Mouse (Mus musculus): ENCODE data around the gene Lrp1. TPM values are rescaled to one million over a fixed set of nuclear protein-coding genes. Genes with fewer than 3 reads are reported as not detected.

The Lrp1 gene
- polyA plus RNA-seq, 2 experiments = 146 to 261 TPM

DNA sequence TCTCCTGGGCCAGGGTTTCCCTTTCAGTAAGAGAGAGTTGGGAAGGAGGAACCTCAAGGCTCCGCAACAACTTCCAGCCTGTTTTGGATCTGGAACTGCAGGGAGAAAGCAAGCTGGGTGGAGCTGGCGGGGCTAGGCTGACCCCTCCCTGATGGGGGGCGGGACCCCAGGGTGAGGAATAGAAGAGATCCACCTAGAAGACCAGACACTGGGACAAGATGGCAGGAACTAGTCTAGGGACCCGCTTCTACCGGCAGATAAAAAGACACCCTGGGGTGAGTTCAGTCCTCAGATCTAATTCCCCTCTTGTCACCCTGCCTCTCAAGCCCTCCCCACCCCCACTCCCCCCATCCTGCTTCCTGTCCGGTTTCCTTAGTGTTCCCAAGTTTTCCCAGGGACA, 106.2 kb downstream of the Lrp1 start, which contains the start of gene Ndufa4l2:
Gene Ndufa4l2, plus strand, starts transcription at position 204 of the 400 bp plus-strand sequence.
- Histone ChIP-seq H3K9me3 (ENCODE audit: control insufficient read depth, low read length) (no peaks in the 10 kb centered on the region), H3K4me2 (replicated peaks; ENCODE audit: low read depth, low read length, severe bottlenecking) (peak within 1 kb of the TSS; percentile 94; the same call in 1 of the 2 replicates), H3K27ac (replicated peaks; ENCODE audit: low read depth, low read length) (no peak within 1 kb of the TSS), H3K4me1 (ENCODE audit: control insufficient read depth, insufficient read depth, low read length) (peaks cover 41% of the 10 kb centered on the region), H3K36me3 (ENCODE audit: control insufficient read depth, insufficient read depth, low read length) (peaks cover 21% of the 10 kb centered on the region), H3K4me3 (replicated peaks; ENCODE audit: low read length) (peak within 1 kb of the TSS; percentile 46), H3K27me3 (ENCODE audit: control insufficient read depth, insufficient read depth, low read length) (peaks cover 59% of the 10 kb centered on the region), H3K9ac (ENCODE audit: low read depth, low read length, severe bottlenecking) (peak within 1 kb of the TSS; percentile 31; the same call in 1 of the 2 replicates)
- DNase-seq (ENCODE audit: low spot score) (no peak), ATAC-seq (ENCODE audit: low FRiP score, low read depth) (no peak)
- WGBS = 5% methylated on average over 6 of the region's 6 CpGs
- TF ChIP-seq POLR2A (IDR thresholded peaks at IDR 0.05; ENCODE audit: borderline replicate concordance, extremely low read depth, insufficient read depth, insufficient read length) = no peak

DNA sequence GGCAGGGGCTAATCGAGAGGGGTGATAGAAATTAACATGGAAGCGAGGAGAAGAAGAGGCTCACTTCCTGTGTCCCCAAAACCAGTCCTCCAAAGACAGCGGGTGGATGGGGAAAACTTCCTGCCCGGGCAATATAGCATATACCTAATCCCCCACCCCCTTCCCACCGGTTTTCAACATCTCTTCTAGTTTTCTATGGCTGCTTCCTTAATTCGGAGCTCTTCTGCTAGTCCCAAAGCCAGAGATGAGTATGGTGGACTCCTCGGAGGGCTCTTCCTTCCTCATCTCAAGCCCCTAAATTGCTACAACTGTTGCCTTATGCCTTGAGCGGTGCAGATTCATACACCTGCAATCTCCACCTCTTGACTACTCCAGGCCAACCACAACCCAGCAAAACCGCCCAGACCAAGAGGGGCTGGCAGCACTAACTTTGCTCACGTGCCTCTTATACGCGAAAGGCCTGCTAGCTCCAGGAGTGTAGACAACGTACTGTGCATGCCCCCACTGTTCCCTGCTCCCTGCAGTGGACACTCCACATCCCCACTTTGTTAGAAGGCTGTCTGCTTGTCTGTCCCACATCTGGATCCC, 106.7 kb downstream of the Lrp1 start:
- no peak for DNase-seq (ENCODE audit: low spot score)
- peaks cover 65% of the 10 kb centered on the region for H3K27me3 ChIP-seq (ENCODE audit: control insufficient read depth, insufficient read depth, low read length)
- H3K27ac ChIP-seq (replicated peaks; ENCODE audit: low read depth, low read length) = no peak overlapping the region

DNA sequence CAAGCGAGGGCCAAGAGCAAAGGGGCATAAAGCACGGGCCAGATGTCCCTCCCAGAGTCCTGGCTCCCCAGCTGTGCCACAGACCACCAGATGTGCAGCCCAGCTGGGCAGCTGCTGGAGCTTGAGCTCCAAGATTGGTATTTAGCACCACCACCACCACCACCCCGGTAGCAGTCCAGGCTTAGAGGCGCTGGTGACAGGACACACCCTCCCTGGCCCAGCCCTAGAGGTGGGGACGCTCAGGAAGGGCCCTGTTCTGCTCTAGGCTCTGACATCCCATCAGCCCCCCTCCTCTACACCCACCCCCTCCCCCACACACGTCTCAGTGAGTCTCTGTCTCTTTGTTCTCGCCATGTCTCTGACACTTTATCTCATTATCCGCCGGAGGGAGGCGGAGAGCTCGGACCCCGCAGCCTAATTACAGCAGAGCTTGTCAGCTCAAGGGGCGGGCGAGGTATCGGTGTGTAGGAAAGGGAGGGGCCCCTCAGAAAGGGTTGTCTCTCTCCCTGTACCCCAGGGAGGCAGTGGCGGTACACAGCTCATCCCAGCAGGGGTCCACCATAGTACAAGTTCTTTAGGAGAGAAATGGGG, 107.4 kb downstream of the Lrp1 start:
- H3K4me1 ChIP-seq (ENCODE audit: control insufficient read depth, insufficient read depth, low read length) = peaks cover 52% of the 10 kb centered on the region
- H3K27ac ChIP-seq (replicated peaks; ENCODE audit: low read depth, low read length) = no peak overlapping the region
- H3K9ac ChIP-seq (ENCODE audit: low read depth, low read length, severe bottlenecking) = peak overlapping the region; percentile 31; the same call in 1 of the 2 replicates
- 1% methylated on average over 16 of the region's 16 CpGs for WGBS
- H3K4me3 ChIP-seq (replicated peaks; ENCODE audit: low read length) = peak overlapping the region; percentile 46
- DNase-seq (ENCODE audit: low spot score) (no peak), ATAC-seq (ENCODE audit: low FRiP score, low read depth) (0 out of 2 replicates have a peak, but pooled peaks have one; percentile 9)
- peaks cover 16% of the 10 kb centered on the region; the same call in 1 of the 2 replicates for H3K36me3 ChIP-seq (ENCODE audit: control insufficient read depth, insufficient read depth, low read length)
- TF ChIP-seq POLR2A (IDR thresholded peaks at IDR 0.05; ENCODE audit: borderline replicate concordance, extremely low read depth, insufficient read depth, insufficient read length) = no peak
- H3K4me2 ChIP-seq (replicated peaks; ENCODE audit: low read depth, low read length, severe bottlenecking) = peak overlapping the region; percentile 94
- peaks cover 67% of the 10 kb centered on the region for H3K27me3 ChIP-seq (ENCODE audit: control insufficient read depth, insufficient read depth, low read length)
- H3K9me3 ChIP-seq (ENCODE audit: control insufficient read depth, low read length) = no peaks in the 10 kb centered on the region

More for the DNA sequence above, 106.7 kb downstream of the Lrp1 start:
- Histone ChIP-seq H3K4me1 (ENCODE audit: control insufficient read depth, insufficient read depth, low read length) (peaks cover 46% of the 10 kb centered on the region), H3K36me3 (ENCODE audit: control insufficient read depth, insufficient read depth, low read length) (peaks cover 18% of the 10 kb centered on the region), H3K4me3 (replicated peaks; ENCODE audit: low read length) (peak overlapping the region; percentile 46; the same call in 1 of the 2 replicates), H3K9me3 (ENCODE audit: control insufficient read depth, low read length) (no peaks in the 10 kb centered on the region), H3K9ac (ENCODE audit: low read depth, low read length, severe bottlenecking) (no peak overlapping the region), H3K4me2 (replicated peaks; ENCODE audit: low read depth, low read length, severe bottlenecking) (peak overlapping the region; percentile 7; the same call in 1 of the 2 replicates)
- ATAC-seq (ENCODE audit: low FRiP score, low read depth) = no peak
- no peak for TF ChIP-seq POLR2A (IDR thresholded peaks at IDR 0.05; ENCODE audit: borderline replicate concordance, extremely low read depth, insufficient read depth, insufficient read length)
- 13% methylated on average over 13 of the region's 13 CpGs for WGBS

DNA sequence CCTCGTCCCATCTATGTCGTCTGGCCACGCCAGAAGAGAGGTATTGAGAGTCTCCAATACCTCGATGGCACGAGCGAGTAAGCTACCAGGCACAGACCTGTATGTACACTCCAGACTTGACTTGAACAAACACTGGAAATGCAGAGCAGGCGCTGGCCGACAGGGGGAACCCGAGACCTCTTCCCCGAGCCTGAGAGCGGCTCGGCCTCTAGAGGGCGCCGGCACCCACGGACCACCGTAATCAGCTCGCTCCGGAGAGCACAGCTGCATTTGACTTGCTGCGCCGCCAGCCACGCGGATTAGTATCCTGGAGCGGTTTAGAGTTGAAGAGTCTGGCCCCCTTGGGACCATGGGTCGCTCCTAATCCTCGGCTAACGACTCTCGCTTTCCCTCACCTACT, 108.1 kb downstream of the Lrp1 start:
- peak overlapping the region; percentile 46 for H3K4me3 ChIP-seq (replicated peaks; ENCODE audit: low read length)
- H3K4me1 ChIP-seq (ENCODE audit: control insufficient read depth, insufficient read depth, low read length) = peaks cover 52% of the 10 kb centered on the region
- 0 out of 2 replicates have a peak, but pooled peaks cover 8% of the 10 kb centered on the region for H3K36me3 ChIP-seq (ENCODE audit: control insufficient read depth, insufficient read depth, low read length)
- peak; percentile 57 for ATAC-seq (ENCODE audit: low FRiP score, low read depth)
- H3K27ac ChIP-seq (replicated peaks; ENCODE audit: low read depth, low read length) = no peak overlapping the region
- no peak for TF ChIP-seq POLR2A (IDR thresholded peaks at IDR 0.05; ENCODE audit: borderline replicate concordance, extremely low read depth, insufficient read depth, insufficient read length)
- under 1% methylated on average over 27 of the region's 27 CpGs for WGBS
- H3K9me3 ChIP-seq (ENCODE audit: control insufficient read depth, low read length) = no peaks in the 10 kb centered on the region
- H3K9ac ChIP-seq (ENCODE audit: low read depth, low read length, severe bottlenecking) = peak overlapping the region; percentile 31; the same call in 1 of the 2 replicates
- H3K4me2 ChIP-seq (replicated peaks; ENCODE audit: low read depth, low read length, severe bottlenecking) = peak overlapping the region; percentile 94
- peak; percentile 87 for DNase-seq (ENCODE audit: low spot score)
- peaks cover 67% of the 10 kb centered on the region for H3K27me3 ChIP-seq (ENCODE audit: control insufficient read depth, insufficient read depth, low read length)

DNA sequence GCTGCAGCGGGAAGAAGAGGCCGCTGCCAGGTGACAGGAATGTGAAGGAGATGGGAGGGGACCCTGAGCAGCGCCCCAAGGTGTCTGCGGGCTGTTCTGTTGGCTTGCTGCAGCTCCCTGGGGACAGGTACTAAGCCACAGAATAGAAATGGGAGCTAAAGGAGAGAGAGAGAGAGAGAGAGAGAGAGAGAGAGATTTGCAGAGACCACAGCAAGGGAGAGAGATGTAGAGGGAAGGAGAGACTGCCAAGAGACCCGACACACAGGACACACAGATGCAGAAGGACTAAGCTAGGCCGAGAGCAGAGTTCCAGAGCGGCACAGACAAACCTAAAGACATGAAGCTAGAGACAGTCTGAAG, 108.7 kb downstream of the Lrp1 start:
- ATAC-seq (ENCODE audit: low FRiP score, low read depth) (no peak), DNase-seq (ENCODE audit: low spot score) (no peak)
- Histone ChIP-seq H3K36me3 (ENCODE audit: control insufficient read depth, insufficient read depth, low read length) (0 out of 2 replicates have a peak, but pooled peaks cover 3% of the 10 kb centered on the region), H3K4me3 (replicated peaks; ENCODE audit: low read length) (peak overlapping the region; percentile 46), H3K9me3 (ENCODE audit: control insufficient read depth, low read length) (no peaks in the 10 kb centered on the region), H3K4me2 (replicated peaks; ENCODE audit: low read depth, low read length, severe bottlenecking) (peak overlapping the region; percentile 94), H3K27ac (replicated peaks; ENCODE audit: low read depth, low read length) (no peak overlapping the region), H3K9ac (ENCODE audit: low read depth, low read length, severe bottlenecking) (0 out of 2 replicates have a peak overlapping the region, but pooled peaks have one; percentile 17), H3K4me1 (ENCODE audit: control insufficient read depth, insufficient read depth, low read length) (peaks cover 52% of the 10 kb centered on the region), H3K27me3 (ENCODE audit: control insufficient read depth, insufficient read depth, low read length) (peaks cover 67% of the 10 kb centered on the region)
- no peak for TF ChIP-seq POLR2A (IDR thresholded peaks at IDR 0.05; ENCODE audit: borderline replicate concordance, extremely low read depth, insufficient read depth, insufficient read length)
- WGBS = 3% methylated on average over 7 of the region's 7 CpGs
